Mouse (Mus musculus) ovary, postnatal 10 days (tissue): ENCODE measurements around the gene Sdk2.

Source experiments
- DNase-seq: peaks from one replicate; pipeline ENCODE4 v3.0.0; 2022; ENCODE audit warnings: low spot score

Gene Sdk2

DNA sequence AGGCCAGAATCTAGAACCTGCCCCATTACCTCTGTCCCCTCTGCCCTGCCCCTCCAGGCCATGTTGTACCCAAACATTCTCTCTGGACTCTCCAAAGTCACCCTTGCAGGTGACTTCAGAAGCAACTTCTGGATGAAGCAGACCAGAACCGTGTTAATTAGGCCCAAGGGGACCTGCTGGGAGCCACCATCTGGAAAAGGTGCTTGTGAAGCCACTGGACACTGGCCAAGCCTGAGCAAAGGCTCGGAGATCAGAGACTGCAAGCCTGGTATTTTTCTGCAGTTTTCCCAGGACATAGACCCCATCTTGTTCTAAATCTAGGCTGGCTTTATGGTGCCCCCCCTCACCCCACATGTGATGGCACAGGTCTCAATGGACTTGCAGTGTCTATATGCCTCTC, 138.0 kb downstream of the Sdk2 start:
- DNase-seq = no peak

DNA sequence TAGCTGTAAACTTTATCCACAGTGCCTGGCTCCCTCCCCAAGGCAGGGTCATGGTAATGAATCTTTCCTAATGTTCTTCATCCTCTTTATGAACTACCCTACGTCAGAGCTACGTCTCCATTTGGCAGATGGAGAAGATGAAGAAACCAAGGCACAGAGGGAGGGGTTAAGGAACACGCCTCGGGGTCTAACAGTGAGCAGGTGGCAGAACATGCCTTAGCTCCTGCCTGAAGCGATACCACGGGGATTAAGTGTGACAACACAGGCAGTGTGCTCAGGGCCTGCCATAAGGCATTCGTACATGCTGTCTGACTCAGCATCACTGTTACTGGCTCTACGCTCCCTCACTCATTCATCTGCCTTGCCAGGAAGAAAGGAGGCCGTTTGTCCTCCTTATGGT, 138.6 kb downstream of the Sdk2 start:
- DNase-seq = no peak

DNA sequence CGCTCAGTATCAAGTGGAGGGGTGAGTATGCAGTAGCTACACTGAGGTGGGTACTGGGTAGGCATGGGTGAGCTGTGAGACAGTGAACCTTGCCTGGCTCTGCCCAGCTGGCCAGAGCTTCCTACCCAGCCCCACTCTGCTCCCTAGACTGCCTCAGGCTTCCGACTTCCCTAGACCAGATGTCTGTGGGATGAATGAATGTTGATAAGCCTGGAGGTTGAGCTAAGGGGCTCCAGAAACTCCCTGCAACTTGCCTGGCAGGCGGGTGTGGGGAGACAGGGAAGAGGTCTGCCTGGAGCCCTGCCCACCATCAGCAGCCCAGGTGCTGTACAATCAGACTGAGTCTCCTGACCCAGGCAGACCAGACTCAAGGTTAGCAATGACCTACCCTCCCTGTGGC, 139.0 kb downstream of the Sdk2 start:
- no peak for DNase-seq

DNA sequence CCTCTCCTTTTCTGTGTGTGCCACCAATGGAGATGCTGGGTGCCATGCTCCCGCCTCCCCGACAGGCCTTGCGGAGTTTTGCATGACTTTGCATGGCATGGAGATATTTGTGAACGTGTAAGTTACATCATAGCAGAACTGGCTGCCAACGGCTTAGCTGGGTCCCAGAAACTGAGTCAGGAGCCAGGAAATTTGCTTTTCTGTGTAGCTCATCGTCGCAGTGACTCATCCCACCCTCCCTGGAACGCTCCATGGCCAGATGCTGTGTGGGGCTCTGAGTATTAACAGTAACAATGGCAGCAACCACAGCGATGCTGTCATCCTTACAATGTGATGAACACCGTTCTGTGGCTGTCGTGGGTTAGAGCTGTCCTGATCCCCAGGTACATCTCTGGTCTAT, 139.6 kb downstream of the Sdk2 start:
- DNase-seq = no peak

DNA sequence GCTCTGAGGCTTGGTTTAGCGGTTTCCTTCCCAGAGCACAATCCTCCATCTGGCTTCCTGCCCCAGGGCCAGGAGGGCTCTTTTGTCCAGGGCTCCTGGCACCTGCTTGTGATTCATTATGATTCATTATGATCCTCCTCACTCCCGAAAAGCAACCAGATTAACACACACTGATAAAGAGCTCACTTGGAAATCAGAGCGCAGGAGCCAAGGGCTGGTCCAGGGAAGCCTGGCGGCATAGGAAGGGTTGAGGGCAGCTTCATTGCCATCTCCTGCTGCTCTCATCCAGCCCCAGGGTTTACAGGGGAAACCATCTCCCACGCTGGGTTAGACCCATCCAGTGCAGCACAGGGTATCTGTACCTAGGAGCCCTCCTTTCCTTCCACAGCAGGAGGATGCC, 143.7 kb downstream of the Sdk2 start:
- no peak for DNase-seq

DNA sequence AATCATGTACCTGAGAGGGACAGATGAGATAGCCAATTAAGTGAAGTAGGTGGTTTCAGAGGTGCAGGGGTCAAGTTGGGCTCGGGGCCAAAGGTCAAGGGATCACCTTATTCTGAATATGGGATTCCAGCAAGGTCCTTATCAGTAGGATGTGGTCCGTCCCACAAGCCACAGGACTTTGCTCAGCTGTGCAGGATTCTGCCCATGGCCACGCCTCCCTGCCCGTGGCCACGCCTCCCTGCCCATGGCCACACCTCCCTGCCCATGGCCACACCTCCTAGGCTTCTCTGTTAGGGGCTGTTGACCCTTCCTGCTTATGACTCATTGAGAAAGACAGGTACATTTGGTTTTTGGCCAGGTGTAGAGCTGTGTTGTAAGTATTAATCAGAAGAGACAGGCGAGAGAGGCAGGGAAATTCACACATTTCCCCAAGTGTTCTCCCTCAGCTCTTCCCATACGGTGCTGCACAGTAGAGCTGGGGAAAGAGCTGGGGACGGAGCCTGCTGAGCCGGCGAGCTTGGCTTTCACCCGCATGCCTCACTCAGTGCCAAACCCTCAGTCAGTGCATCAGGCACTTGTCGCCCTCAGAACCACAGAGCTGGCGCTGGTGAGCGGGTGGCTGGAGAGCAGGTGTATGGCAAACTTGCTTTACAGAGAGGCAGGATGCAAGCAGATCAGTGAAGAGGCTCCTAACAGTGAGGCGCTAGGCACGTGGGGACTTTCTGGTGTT, 163.6 kb downstream of the Sdk2 start:
- no peak for DNase-seq

DNA sequence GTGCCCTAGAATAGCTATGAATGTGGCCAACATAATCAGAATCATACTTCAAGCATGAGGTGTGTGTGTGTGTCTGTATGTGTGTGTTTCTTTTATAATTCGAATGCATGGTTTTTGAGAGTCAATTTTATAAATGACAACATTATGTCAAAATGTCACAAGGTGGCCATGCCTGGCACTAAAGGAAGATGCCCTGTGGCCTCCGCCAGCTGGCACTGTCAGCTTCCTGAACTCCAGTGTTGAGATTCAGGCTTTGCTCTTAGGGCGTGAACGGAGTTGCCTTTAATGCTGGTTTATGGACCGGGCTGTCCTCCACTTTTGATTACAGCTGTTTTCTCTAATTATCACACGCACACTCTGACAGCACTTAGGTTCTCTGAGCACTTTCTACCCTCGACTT, 164.9 kb downstream of the Sdk2 start:
- no peak for DNase-seq

DNA sequence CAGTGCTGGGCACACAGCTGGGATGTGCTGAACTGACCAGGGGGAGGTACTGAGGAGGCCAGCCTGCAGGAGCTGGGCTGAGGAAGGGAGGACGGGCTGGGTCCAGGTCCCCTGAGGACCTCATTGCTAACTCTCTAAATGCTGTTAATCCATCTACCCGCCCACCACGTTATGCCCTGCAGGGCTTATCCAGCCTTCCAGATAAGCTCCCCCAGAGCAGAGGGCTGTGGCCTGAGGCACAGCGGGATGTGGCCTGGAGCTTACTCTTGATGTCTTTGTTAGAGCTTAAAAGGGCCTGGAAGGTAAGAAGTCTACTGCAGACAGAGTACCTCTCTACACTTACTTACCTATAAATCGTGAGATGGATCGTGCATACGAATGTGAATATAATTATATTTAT, 168.2 kb downstream of the Sdk2 start:
- no peak for DNase-seq

DNA sequence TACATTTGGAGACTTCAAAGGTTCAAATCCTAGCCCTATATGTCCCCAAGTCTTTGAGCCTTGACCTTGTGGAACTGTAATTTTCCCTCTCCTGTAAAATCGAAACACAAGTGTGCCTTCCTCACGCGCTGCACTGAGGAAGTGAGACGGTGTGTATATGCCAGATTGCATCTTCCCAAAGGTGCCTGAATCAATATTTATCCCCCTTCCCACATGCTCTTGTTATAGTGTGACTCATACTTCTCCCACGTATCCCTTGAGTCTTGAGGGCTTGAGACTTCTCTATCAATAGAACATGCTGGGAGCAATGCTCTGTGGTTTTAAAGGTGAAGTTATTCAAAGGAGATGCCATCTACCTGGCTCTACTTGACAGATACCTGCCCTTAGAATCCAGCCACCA, 170.8 kb downstream of the Sdk2 start:
- no peak for DNase-seq

DNA sequence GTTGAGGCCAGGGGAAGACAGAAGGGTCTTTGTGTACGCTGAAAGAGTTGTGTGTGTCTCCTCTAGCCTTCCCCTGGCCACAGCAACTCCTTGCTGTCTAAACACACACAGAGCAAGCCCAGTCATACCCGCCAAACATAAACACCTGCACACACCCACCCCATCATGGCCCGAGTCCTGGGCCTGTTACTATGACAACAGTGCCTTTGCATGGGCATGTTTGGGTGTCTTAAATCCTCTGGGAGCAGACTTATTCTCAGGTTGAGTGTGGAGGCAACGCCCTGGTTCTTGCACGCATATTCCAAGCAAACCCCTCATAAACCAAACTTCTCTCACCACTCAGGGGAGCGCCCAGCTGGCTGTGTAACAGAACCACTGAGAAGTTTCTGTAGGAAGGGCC, 173.9 kb downstream of the Sdk2 start:
- DNase-seq = no peak

DNA sequence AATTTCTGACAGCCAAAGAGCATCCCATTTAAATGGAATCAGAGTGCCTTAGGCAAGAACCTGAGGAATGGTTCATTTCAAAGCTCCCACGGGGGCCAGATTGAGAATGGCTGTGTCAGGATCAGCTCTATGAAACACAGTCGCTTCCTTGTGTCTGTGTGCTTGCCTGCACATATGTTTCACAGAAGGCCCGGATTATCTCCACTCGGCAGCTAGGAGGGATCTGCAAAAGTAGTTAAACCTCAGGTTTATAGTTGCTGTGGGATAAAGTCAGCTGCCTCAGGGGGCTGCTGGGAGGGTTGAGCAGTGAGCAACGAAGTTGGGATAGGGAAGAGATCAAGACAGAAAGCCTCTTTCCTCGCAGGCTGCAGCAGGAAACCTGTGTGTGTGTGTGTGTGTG, 174.8 kb downstream of the Sdk2 start:
- DNase-seq = no peak

DNA sequence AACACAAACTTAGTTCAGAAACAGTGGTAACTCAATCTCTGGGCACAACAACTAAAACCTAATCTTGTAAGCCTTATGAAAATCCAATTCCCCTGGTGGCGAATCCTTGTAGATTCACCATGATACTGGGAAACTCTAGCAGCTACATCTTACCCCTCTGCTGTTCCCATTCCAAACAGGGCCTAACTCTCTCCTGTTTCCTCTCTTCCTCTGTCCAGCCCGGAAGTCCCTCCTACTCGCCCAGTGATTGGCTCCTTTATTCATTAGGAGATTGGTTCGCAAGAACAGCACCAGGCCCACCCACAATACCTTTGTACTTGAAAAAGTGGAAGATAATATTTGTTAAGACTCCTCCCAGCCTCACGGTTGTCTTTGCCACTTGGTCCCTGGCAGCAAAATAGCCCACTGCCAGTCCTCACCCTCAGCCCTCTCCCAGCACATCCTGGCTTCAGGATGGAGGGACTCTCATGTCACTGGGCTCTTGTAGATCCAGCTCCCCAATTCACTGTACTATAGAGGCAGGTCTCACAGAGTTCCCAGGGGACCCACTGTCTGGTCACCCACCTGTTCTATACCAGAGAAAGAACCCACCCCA, 178.6 kb downstream of the Sdk2 start:
- no peak for DNase-seq

DNA sequence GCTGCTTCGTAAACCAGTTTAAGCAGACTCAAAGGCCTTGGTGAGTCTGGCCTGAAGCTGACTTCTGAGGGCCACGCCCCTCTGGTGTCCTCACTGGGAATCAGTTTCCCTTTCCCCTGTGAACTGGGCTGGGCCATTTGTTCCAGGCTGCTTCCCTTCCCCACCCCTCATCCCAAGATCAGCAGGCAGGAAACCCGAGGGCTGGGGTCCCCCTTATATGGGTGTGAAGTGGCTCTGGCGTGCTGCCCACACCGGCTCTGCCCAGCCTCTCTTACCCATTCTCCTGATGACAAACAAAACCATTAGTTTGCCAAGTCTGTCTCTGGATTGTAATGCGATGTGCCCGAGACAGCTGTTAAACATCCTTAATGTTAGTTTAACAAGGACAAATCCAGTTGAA, 180.5 kb downstream of the Sdk2 start:
- DNase-seq = no peak

DNA sequence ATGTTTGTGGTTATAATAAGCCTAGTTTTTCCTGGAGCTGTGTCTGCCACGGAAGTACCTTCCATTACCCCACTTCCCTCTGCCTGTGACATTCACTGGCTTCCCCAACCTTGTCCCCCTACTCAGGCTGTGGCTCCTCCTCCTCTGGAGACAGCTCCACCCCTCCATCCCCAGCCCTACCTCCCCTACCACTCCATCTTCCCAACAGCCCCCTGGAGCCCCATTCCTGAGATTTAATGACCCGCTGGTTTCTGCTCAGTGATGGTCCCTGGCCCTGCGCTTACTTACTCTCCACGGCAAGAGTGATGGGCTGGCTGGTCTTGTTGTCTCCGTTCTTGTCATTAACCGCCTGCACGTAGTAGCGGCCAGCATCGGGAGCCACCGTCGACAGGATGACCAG, 181.9 kb downstream of the Sdk2 start:
- DNase-seq = no peak

DNA sequence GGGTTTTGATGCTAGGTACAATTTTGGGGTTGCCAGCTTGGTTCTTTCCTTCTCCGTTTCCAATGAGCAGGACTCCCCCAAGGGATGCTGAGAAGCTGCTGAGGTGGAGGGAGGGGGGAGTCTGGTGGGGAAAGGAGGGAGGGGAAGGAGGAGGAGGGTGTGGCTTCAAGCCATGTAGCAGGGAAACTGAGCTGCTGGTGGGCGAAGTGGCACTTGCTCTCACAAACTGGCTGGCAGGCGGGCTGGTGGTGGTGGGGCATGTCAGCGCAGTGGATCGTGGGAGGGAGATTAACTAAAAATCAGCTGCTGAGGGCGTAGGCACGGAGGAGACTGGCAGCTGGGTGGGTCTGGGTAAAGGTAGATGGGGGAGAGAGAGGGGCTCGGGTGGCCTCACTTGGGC, 183.8 kb downstream of the Sdk2 start:
- no peak for DNase-seq

DNA sequence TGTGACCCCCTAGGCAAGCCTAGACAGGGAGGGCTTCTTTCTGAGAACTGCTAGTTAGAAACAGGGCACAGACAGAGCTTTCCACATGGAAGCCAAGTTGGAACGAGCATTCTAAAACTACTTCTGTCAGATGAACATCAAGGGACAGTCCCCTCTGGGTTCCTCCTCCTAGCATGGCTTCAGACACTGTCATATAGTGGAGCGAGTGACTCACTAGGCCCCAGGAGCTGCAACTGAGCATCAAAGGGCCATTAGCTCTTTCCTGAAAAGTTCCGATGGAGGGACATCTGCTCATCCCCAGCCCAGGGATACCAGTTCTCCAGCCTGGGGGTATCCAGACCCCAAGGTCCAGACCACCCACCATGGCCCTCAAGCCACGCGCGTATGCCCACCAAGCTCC, 185.0 kb downstream of the Sdk2 start:
- DNase-seq = no peak

DNA sequence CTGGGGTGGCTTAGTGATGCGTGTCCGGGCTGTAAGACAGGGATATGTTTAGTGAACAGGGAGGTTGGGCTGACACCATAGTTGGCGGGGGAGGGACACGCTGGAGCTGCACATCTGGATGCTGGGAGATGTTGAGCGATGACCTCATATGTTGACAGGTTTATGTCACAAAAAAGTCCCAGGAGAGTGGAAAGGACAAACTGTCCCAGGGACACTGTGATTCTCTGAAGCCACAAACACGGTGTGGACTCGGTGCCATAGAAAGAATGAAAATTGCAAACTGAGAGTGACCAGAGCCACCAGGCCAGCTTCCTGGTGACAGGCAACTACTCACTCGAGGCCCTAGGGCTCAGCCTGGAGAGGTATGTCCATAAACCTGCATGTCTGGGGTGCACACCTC, 199.8 kb downstream of the Sdk2 start:
- DNase-seq = no peak

DNA sequence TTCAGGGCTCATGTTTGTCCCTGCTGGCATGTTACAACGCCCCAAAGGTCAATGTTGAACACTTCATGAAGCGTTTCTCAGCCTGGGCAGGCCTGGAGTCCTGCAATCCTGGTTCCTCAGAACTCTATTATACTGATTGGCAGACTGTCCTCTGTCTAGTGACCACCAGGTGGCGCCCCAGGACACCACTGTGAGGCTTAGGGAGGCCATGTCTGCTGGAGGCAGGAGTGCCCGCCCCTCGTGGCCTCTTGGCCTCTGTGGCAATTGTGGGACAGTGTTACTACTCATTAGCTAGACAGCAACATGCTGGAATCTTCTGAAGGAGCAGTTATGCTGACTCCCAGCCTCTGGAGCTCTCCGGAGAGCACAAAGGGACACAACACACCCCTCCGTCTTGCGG, 201.2 kb downstream of the Sdk2 start:
- DNase-seq = peak; percentile 77

DNA sequence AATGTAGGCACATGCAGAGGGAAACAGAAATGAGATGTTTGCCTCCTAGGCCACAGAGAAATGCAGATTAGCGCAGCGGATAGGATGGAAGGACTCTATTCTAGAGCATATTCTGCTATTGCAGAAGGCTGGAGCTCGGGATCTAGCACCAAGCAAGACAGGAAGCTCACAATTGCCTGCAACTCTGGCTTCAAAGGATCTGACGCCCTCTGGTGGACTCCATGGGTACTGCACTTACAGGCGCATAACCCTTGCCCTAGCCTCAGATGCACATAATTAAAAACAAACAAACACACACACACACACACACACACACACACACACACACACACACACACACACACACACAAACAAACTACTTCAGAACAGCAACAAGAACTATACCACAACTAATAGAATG, 203.4 kb downstream of the Sdk2 start:
- no peak for DNase-seq

DNA sequence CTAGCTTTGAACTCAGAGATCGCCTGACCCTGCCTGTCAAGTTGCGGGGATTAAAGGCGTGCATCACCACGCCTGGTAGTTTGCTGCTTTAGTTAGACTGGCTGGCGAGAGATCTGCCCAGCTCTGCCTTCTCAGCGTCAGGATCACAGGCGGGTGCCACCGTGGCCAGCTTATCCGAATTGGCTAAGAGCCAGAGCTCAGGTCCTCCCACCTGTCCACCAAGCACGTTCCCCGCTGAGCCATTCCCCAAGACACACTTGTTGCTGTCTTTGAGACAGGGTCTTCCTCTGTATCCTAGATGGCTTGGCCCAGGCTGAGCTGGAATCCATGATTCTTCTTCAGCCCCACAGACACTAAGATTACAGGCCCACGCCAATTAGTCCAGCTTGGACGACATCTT, 211.2 kb downstream of the Sdk2 start:
- DNase-seq = no peak

DNA sequence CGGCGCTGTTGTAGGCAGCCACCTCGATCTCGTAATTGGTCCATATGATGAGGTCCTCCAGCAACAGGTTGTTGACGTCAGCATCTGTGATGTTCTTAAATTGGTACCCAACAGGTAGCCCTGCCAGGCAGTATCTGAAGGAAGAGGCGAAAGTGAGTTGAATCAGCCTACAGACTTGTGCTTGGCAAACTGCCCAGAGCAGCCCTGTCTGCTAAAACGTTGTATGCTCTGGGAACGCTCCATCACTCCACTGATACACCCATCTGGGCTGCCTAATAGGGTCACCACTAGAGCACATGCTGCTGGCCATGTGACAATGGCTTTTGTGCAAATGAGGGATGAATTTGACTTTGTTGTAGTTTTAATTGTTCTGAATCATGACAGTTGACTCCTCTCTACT, 215.1 kb downstream of the Sdk2 start:
- no peak for DNase-seq

DNA sequence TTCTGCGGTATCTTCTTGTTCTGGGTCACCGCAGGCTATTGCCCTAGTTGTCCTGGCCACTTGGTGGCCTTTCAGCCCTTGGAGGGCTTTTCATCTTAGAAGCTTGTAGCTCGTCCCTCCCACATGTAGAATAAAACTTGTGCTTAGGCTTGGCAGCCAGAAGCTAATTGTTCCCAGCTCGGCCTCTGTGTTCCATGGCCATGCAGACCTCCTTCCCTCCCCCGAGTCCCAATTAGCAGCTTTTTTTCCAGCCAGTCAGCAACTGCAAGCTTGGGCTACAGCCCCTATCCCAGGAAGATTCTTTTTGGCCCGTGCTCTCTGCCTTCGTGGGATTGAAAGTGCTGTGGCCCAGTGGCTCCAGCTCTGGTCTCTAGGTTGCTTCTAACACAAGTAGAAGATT, 217.5 kb downstream of the Sdk2 start:
- DNase-seq = no peak

DNA sequence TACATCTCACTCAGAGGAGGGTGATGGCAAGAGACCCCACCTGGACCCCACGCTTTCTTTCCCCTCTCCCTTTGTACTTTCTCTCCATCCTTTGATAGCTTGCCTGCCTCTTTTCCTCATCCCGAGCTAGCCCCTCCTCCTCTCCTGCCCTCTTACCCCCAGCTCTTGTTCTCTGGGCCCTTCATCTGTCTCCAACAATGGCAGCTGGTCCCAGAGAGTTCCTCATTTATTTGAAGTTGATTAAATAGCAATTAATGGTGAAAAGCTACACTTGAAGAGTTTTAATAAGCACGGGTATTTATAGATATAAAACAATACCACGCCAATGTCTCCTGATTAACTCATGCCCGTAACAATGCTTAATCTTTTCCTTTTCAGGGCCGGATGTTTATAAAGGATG, 222.9 kb downstream of the Sdk2 start:
- DNase-seq = no peak

DNA sequence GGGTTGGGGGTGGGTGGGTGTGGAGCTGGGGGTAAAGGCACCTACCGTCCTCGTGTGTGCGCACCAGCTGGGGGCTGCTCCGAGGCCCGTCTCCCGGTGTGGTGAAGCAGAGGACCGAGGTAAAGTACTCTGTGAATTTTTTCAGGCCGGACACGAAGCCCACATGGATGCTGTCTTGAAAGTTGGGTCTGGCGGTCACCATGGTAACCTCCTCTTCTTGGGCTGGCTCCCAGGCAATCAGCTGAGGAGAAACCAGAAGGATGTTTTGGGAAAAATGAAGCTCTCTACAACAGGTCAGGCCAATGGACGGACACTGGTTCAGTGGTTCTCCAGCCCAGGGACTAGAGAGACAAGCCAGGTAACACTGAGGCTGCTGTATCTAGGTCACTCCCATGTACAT, 224.0 kb downstream of the Sdk2 start:
- DNase-seq = no peak
